Mouse (Mus musculus): Measurements from ENCODE around the gene Nags.
"Not testable (repeated sequence)": the region's sequence is repeated elsewhere in the genome, so short reads cannot be mapped to it uniquely, and the experiment has no call there.

Gene Nags

GRCm38 (mm10) chr11:102158024-102158423, 12.7 kb downstream of the Nags start:
- DNase-seq, result not testable (repeated sequence)

- no peak for DNase-seq
These were observed 14.5 kb downstream of the Nags start for GRCm38 (mm10) chr11:102159781-102160180.

GRCm38 (mm10) chr11:102165971-102166722, 20.8 kb downstream of the Nags start:
- DNase-seq, result no peak

GRCm38 (mm10) chr11:102167539-102167938, 22.2 kb downstream of the Nags start:
- DNase-seq, result no peak

GRCm38 (mm10) chr11:102168689-102169088, 23.4 kb downstream of the Nags start:
- DNase-seq, result no peak

- DNase-seq, result no peak
These were observed 34.5 kb downstream of the Nags start for GRCm38 (mm10) chr11:102179836-102180235.

GRCm38 (mm10) chr11:102184253-102184645, 38.9 kb downstream of the Nags start:
- DNase-seq, result no peak

GRCm38 (mm10) chr11:102184646-102185495, 39.6 kb downstream of the Nags start, which contains the start of gene Lsm12:
Lsm12 (minus strand) TSS chr11:102185296.
- DNase-seq, result peak; percentile 96

GRCm38 (mm10) chr11:102185677-102186076, 40.4 kb downstream of the Nags start:
- no peak for DNase-seq

GRCm38 (mm10) chr11:102186235-102186634, 40.9 kb downstream of the Nags start:
- DNase-seq, result no peak

GRCm38 (mm10) chr11:102188980-102189379, 43.7 kb downstream of the Nags start:
- no peak for DNase-seq

GRCm38 (mm10) chr11:102189461-102190436, 44.4 kb downstream of the Nags start, which contains the start of gene G6pc3:
G6pc3 (plus strand) TSS chr11:102189620.
- peak; percentile 83 for DNase-seq

- no peak for DNase-seq
These were observed 45.5 kb downstream of the Nags start for GRCm38 (mm10) chr11:102190848-102191247.

- DNase-seq, result peak; percentile 2
These were observed 48.5 kb downstream of the Nags start for GRCm38 (mm10) chr11:102193657-102194440.

GRCm38 (mm10) chr11:102196018-102196797, 50.9 kb downstream of the Nags start:
- DNase-seq, result peak; percentile 4

GRCm38 (mm10) chr11:102198245-102198644, 52.9 kb downstream of the Nags start:
- DNase-seq, result no peak
